Mouse (Mus musculus) kidney, postnatal 0 days (tissue): ENCODE results near the gene Rnaseh2c. TPM values are rescaled to one million over a fixed set of nuclear protein-coding genes. Genes with fewer than 3 reads are reported as not detected.

ENCODE experiments used
- ATAC-seq: fragments of 200-750 bp; cut with Nextera tagmentation; replicated peaks from 2 replicates; pipeline ENCODE4 v1.8.0; 2017; ENCODE audit warnings: low read depth, moderate number of reproducible peaks, moderate TSS enrichment, moderate library complexity; ENCODE audit not compliant: low FRiP score
- DNase-seq: peaks from one replicate; pipeline ENCODE4 v3.0.0-alpha.2; 2016; ENCODE audit warnings: low spot score
- H3K27ac ChIP-seq: fragments of 300-500 bp; sonication (generic); 2 replicates; pipeline ENCODE4 v1.5.1; 2014; ENCODE audit warnings: mild to moderate bottlenecking
- H3K27me3 ChIP-seq: fragments of 300-500 bp; sonication (generic); 2 replicates; pipeline ENCODE4 v1.6.1; 2014; ENCODE audit warnings: low read length, mixed read lengths; ENCODE audit not compliant: insufficient read depth
- H3K36me3 ChIP-seq: fragments of 300-500 bp; sonication (generic); 2 replicates; pipeline ENCODE4 v1.6.1; 2014; ENCODE audit warnings: low read length, mixed read lengths; ENCODE audit not compliant: insufficient read depth
- H3K4me1 ChIP-seq: fragments of 300-500 bp; sonication (generic); replicated peaks from 2 replicates; pipeline ENCODE4 v1.6.1; 2014; ENCODE audit warnings: antibody characterized with exemption, low read length, mixed read lengths; ENCODE audit not compliant: insufficient read depth
- H3K4me2 ChIP-seq: fragments of 300-500 bp; sonication (generic); 2 replicates; pipeline ENCODE4 v1.6.1; 2014; ENCODE audit warnings: mild to moderate bottlenecking, low read length, moderate library complexity, mixed read lengths
- H3K4me3 ChIP-seq: fragments of 300-500 bp; sonication (generic); replicated peaks from 2 replicates; pipeline ENCODE4 v1.5.1; 2014; ENCODE audit warnings: low read depth, low read length
- H3K9ac ChIP-seq: fragments of 300-500 bp; sonication (generic); 2 replicates; pipeline ENCODE4 v1.6.1; 2014; ENCODE audit warnings: low read depth, low read length
- H3K9me3 ChIP-seq: fragments of 300-500 bp; sonication (generic); replicated peaks from 2 replicates; pipeline ENCODE4 v1.6.1; 2016; ENCODE audit warnings: low read length, inconsistent platforms, mixed read lengths
- CTCF ChIP-seq: IDR thresholded peaks from 2 replicates; pipeline ENCODE4 v1.5.1; 2016; ENCODE audit warnings: antibody characterized with exemption, low read depth, mild to moderate bottlenecking, moderate library complexity
- WGBS: fragments of 180-500 bp; shearing (Covaris S2); extraction: QIAGEN DNeasy Blood & Tissue Kit; methylation state at CpG from one replicate; pipeline ENCODE4 v1.1.7; 2014; 5-methylcytosine and 5-hydroxymethylcytosine counted together
- polyA plus RNA-seq: library from polyadenylated mRNA; unstranded; fragments of >200 nt; fragmentation: Nextera tagmentation; extraction: Ambion mirVana; gene quantifications from 2 replicates; pipeline ENCODE4 v1.2.1, GENCODE M21; 2015

The Rnaseh2c gene
- polyA plus RNA-seq, 1 experiment from 2014 or later: 128 TPM

GRCm38 (mm10) chr19:5607705-5608410 is 6.2 kb downstream of the Rnaseh2c start:
- 94% methylated on average over 26 of the region's 26 CpGs for WGBS
- ATAC-seq: no peak

GRCm38 (mm10) chr19:5608707-5609106 is 7.0 kb downstream of the Rnaseh2c start:
- H3K27me3 ChIP-seq: no peaks in the 10 kb centered on the region
- 95% methylated on average over 13 of the region's 13 CpGs for WGBS
- no peaks in the 10 kb centered on the region for H3K9me3 ChIP-seq
- peak overlapping the region; percentile 72 for H3K4me2 ChIP-seq
- peaks cover 45% of the 10 kb centered on the region for H3K36me3 ChIP-seq
- H3K4me1 ChIP-seq: peaks cover 7% of the 10 kb centered on the region; the same call in 1 of the 2 replicates
- DNase-seq (no peak), ATAC-seq (no peak)
- H3K4me3 ChIP-seq: peak overlapping the region; percentile 84; the same call in 1 of the 2 replicates
- 0 out of 2 replicates have a peak overlapping the region, but pooled peaks have one; percentile 99 for H3K27ac ChIP-seq
- H3K9ac ChIP-seq: no peak overlapping the region
- no peak for TF ChIP-seq CTCF

More at GRCm38 (mm10) chr19:5607705-5608410, 6.2 kb downstream of the Rnaseh2c start:
- no peaks in the 10 kb centered on the region for H3K27me3 ChIP-seq
- no peak overlapping the region for H3K4me3 ChIP-seq
- no peak overlapping the region for H3K9ac ChIP-seq
- no peaks in the 10 kb centered on the region for H3K9me3 ChIP-seq
- no peak for TF ChIP-seq CTCF
- no peak overlapping the region for H3K4me2 ChIP-seq
- no peak overlapping the region for H3K27ac ChIP-seq
- H3K36me3 ChIP-seq: peaks cover 45% of the 10 kb centered on the region
- DNase-seq: no peak
- H3K4me1 ChIP-seq: peaks cover 8% of the 10 kb centered on the region; the same call in 1 of the 2 replicates

GRCm38 (mm10) chr19:5609171-5609546 is 7.5 kb downstream of the Rnaseh2c start:
- Histone ChIP-seq H3K36me3 (peaks cover 42% of the 10 kb centered on the region), H3K4me1 (peaks cover 7% of the 10 kb centered on the region; the same call in 1 of the 2 replicates), H3K4me3 (peak overlapping the region; percentile 84), H3K27me3 (no peaks in the 10 kb centered on the region), H3K27ac (peak overlapping the region; percentile 99; the same call in 1 of the 2 replicates), H3K4me2 (peak overlapping the region; percentile 72), H3K9ac (peak overlapping the region; percentile 88), H3K9me3 (no peaks in the 10 kb centered on the region)
- no peak for TF ChIP-seq CTCF
- ATAC-seq: no peak
- 53% methylated on average over 10 of the region's 10 CpGs for WGBS
- DNase-seq: no peak

- peak; percentile 35; the same call in 1 of the 2 replicates for TF ChIP-seq CTCF
- Histone ChIP-seq H3K9ac (peak within 1 kb of the TSS; percentile 88), H3K36me3 (peaks cover 36% of the 10 kb centered on the region), H3K27me3 (no peaks in the 10 kb centered on the region), H3K4me3 (peak within 1 kb of the TSS; percentile 84), H3K4me1 (peaks cover 7% of the 10 kb centered on the region; the same call in 1 of the 2 replicates), H3K27ac (peak within 1 kb of the TSS; percentile 99), H3K9me3 (no peaks in the 10 kb centered on the region), H3K4me2 (peak within 1 kb of the TSS; percentile 72)
- peak; percentile 88 for ATAC-seq
- peak; percentile 97 for DNase-seq
- under 1% methylated on average over 53 of the region's 55 CpGs for WGBS
These were observed 8.1 kb downstream of the Rnaseh2c start, which contains the start of gene Kat5 for GRCm38 (mm10) chr19:5609547-5610404. Gene Kat5 (minus strand): TSS chr19:5610237.

- H3K27ac ChIP-seq: no peak overlapping the region
- DNase-seq: no peak
- no peaks in the 10 kb centered on the region for H3K27me3 ChIP-seq
- H3K4me3 ChIP-seq: no peak overlapping the region
- WGBS: 95% methylated on average over 1 of the region's 1 CpGs
- no peaks in the 10 kb centered on the region for H3K9me3 ChIP-seq
- TF ChIP-seq CTCF: no peak
- no peak overlapping the region for H3K9ac ChIP-seq
- peaks cover 7% of the 10 kb centered on the region; the same call in 1 of the 2 replicates for H3K4me1 ChIP-seq
- ATAC-seq: no peak
- peaks cover 16% of the 10 kb centered on the region for H3K36me3 ChIP-seq
- no peak overlapping the region for H3K4me2 ChIP-seq
These were observed 10.3 kb downstream of the Rnaseh2c start for GRCm38 (mm10) chr19:5611973-5612372.
